Mouse (Mus musculus): ENCODE measurements around the gene Uvrag. TPM values are rescaled to one million over a fixed set of nuclear protein-coding genes. Genes with fewer than 3 reads are reported as not detected.

Gene Uvrag
- polyA plus RNA-seq, 1 experiment from 2014 or later: 18.2 TPM

DNA sequence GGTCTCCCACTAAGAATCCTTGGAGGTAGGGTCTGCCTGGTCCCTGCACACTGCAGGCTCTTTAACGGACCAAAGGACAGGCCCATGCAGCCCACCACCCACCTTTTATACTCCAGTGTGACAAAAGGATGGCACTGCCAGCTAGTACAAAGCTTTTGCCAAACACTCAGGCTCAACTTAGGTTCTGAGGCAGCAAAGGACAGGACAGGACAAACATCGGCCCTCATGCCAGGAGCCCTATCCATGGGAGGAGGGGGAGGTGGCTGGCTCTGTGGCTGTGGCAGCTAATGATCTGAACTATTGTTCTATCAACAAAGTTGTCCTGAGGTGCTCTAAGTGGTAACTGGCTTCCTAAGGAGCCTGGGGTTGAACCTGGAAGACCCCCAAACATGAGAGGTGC, 18.5 kb upstream of the Uvrag start:
- Histone ChIP-seq H3K4me3 (ENCODE audit: low read depth, low read length) (no peak overlapping the region), H3K9ac (ENCODE audit: low read depth, low read length) (no peak overlapping the region), H3K9me3 (ENCODE audit: control insufficient read depth, low read length) (no peaks in the 10 kb centered on the region), H3K4me2 (ENCODE audit: low read depth, low read length) (no peak overlapping the region), H3K36me3 (ENCODE audit: control insufficient read depth, insufficient read depth, low read length) (no peaks in the 10 kb centered on the region), H3K27ac (replicated peaks; ENCODE audit: low read depth, low read length) (no peak overlapping the region), H3K4me1 (ENCODE audit: control insufficient read depth, insufficient read depth, low read length) (peaks cover 11% of the 10 kb centered on the region), H3K27me3 (replicated peaks; ENCODE audit: control insufficient read depth, insufficient read depth, low read length) (no peaks in the 10 kb centered on the region)
- DNase-seq (ENCODE audit: low spot score) (no peak), ATAC-seq (ENCODE audit: low read depth) (no peak)
- 88% methylated on average over 2 of the region's 2 CpGs for WGBS

GRCm38 (mm10) chr7:99158904-99159303, 18.0 kb upstream of the Uvrag start:
- H3K4me3 ChIP-seq (ENCODE audit: low read depth, low read length): no peak overlapping the region
- no peaks in the 10 kb centered on the region for H3K9me3 ChIP-seq (ENCODE audit: control insufficient read depth, low read length)
- H3K4me2 ChIP-seq (ENCODE audit: low read depth, low read length): no peak overlapping the region
- H3K36me3 ChIP-seq (ENCODE audit: control insufficient read depth, insufficient read depth, low read length): no peaks in the 10 kb centered on the region
- WGBS: 75% methylated on average over 5 of the region's 5 CpGs
- DNase-seq (ENCODE audit: low spot score): no peak
- ATAC-seq (ENCODE audit: low read depth): no peak
- no peak overlapping the region for H3K9ac ChIP-seq (ENCODE audit: low read depth, low read length)
- H3K27me3 ChIP-seq (replicated peaks; ENCODE audit: control insufficient read depth, insufficient read depth, low read length): no peaks in the 10 kb centered on the region
- no peak overlapping the region for H3K27ac ChIP-seq (replicated peaks; ENCODE audit: low read depth, low read length)
- peaks cover 12% of the 10 kb centered on the region for H3K4me1 ChIP-seq (ENCODE audit: control insufficient read depth, insufficient read depth, low read length)

- ATAC-seq (ENCODE audit: low read depth): no peak
- no peak for DNase-seq (ENCODE audit: low spot score)
- no peaks in the 10 kb centered on the region for H3K36me3 ChIP-seq (ENCODE audit: control insufficient read depth, insufficient read depth, low read length)
- H3K9me3 ChIP-seq (ENCODE audit: control insufficient read depth, low read length): no peaks in the 10 kb centered on the region
- no peak overlapping the region for H3K4me2 ChIP-seq (ENCODE audit: low read depth, low read length)
- no peaks in the 10 kb centered on the region for H3K27me3 ChIP-seq (replicated peaks; ENCODE audit: control insufficient read depth, insufficient read depth, low read length)
- peaks cover 12% of the 10 kb centered on the region for H3K4me1 ChIP-seq (ENCODE audit: control insufficient read depth, insufficient read depth, low read length)
- H3K4me3 ChIP-seq (ENCODE audit: low read depth, low read length): no peak overlapping the region
- no peak overlapping the region for H3K27ac ChIP-seq (replicated peaks; ENCODE audit: low read depth, low read length)
- H3K9ac ChIP-seq (ENCODE audit: low read depth, low read length): no peak overlapping the region
- WGBS: 85% methylated on average over 8 of the region's 8 CpGs
Measured at GRCm38 (mm10) chr7:99158011-99158410, 17.1 kb upstream of the Uvrag start.

DNA sequence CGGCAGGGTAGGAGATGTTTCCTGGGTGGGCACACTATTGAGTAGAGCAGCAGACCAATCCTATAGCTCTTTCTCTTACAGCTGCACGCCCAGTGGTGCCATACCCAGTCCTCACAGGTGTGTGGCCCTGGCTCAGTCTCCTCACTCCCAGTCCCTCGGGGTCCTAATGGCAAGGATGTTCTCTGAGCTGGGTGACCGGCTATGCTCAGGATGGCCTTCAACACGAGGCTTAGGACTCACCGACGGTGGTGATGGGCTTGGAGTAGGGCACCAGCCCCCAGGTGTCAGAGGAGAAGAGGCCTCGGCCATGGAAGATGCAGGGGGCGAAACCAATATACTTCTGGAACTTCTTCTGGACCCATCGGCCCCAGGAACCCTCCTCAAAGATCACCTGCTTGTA, 15.8 kb upstream of the Uvrag start:
- Histone ChIP-seq H3K9ac (ENCODE audit: low read depth, low read length) (no peak overlapping the region), H3K4me1 (ENCODE audit: control insufficient read depth, insufficient read depth, low read length) (peaks cover 12% of the 10 kb centered on the region), H3K27me3 (replicated peaks; ENCODE audit: control insufficient read depth, insufficient read depth, low read length) (no peaks in the 10 kb centered on the region), H3K9me3 (ENCODE audit: control insufficient read depth, low read length) (no peaks in the 10 kb centered on the region), H3K36me3 (ENCODE audit: control insufficient read depth, insufficient read depth, low read length) (no peaks in the 10 kb centered on the region), H3K4me2 (ENCODE audit: low read depth, low read length) (no peak overlapping the region), H3K27ac (replicated peaks; ENCODE audit: low read depth, low read length) (no peak overlapping the region), H3K4me3 (ENCODE audit: low read depth, low read length) (no peak overlapping the region)
- ATAC-seq (ENCODE audit: low read depth): no peak
- no peak for DNase-seq (ENCODE audit: low spot score)
- whole genome bisulfite sequencing: 80% methylated on average over 10 of the region's 10 CpGs

DNA sequence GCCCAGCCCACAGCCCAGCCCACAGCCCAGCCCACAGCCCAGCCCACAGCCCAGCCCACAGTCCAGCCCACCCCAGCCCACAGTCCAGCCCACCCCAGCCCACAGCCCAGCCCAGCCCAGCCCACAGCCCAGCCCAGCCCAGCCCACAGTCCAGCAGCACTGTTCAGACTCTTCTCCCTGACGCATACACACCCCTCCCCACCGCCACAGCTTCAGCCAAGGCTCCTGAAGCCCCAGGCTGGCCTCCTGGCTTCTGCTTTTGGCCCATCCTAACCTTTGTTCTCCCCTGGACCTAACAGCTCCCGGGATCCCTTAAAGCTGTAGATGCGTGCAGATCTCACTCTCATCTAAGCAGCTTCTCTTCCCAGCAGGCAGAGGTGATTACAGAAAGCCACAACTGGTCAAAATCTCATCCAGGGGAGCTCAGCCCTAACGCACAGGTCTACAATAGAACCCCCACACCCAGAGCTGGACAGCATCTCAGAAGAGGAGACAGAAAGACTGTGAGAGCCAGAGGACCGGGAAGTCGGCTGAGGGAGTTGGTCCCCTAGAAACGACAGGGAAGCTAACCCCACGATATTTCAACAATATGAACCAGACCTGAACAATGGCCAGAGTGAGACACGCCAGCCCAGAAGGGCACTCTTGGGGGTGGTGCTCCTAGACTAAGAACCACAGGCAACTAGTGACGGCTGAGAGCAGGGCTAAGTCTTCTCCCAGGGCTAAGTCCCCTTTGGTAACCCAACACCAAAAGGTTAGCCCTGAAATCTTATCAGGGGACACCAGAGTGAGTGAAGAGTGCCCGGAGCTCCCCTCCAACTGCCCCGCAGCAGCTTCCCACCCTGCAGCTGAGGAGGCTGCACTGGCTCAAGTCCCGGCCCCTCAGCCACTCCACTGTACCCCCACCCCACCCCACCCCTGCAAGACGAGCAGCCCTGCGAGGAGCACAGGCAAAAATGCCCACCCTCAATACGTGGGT, 14.7 kb upstream of the Uvrag start:
- Histone ChIP-seq H3K27me3 (replicated peaks; ENCODE audit: control insufficient read depth, insufficient read depth, low read length) (no peaks in the 10 kb centered on the region), H3K36me3 (ENCODE audit: control insufficient read depth, insufficient read depth, low read length) (no peaks in the 10 kb centered on the region), H3K9me3 (ENCODE audit: control insufficient read depth, low read length) (no peaks in the 10 kb centered on the region), H3K4me3 (ENCODE audit: low read depth, low read length) (peak overlapping the region; percentile 16), H3K4me1 (ENCODE audit: control insufficient read depth, insufficient read depth, low read length) (peaks cover 12% of the 10 kb centered on the region), H3K9ac (ENCODE audit: low read depth, low read length) (peak overlapping the region; percentile 14; the same call in 1 of the 2 replicates), H3K4me2 (ENCODE audit: low read depth, low read length) (peak overlapping the region; percentile 46), H3K27ac (replicated peaks; ENCODE audit: low read depth, low read length) (peak overlapping the region; percentile 30)
- peak; percentile 74 for ATAC-seq (ENCODE audit: low read depth)
- peak; percentile 87 for DNase-seq (ENCODE audit: low spot score)
- WGBS: 14% methylated on average over 17 of the region's 17 CpGs

DNA sequence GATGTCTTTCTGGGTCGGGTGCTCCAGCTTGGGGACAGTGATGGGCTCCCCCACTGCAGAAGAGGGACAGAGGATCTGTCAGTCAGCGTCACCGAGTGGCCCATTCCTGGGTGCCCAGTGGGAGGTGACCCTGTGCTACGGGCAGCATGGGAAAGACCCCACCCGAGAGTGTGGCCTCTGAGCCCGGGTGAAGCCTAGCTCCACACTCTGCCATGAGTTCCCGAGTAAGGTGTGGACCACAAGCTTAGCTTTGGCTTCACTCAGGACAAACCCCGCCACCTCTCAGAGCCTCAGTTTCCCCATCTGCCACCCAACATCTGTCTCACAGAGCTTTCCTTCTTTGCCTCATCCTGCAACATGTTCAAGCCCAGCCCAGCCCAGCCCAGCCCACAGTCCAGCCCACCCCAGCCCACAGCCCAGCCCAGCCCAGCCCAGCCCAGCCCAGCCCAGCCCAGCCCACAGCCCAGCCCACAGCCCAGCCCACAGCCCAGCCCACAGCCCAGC, 13.8 kb upstream of the Uvrag start:
- Histone ChIP-seq H3K27me3 (replicated peaks; ENCODE audit: control insufficient read depth, insufficient read depth, low read length) (no peaks in the 10 kb centered on the region), H3K27ac (replicated peaks; ENCODE audit: low read depth, low read length) (no peak overlapping the region), H3K4me2 (ENCODE audit: low read depth, low read length) (no peak overlapping the region), H3K4me1 (ENCODE audit: control insufficient read depth, insufficient read depth, low read length) (peaks cover 12% of the 10 kb centered on the region), H3K9me3 (ENCODE audit: control insufficient read depth, low read length) (no peaks in the 10 kb centered on the region), H3K4me3 (ENCODE audit: low read depth, low read length) (no peak overlapping the region), H3K36me3 (ENCODE audit: control insufficient read depth, insufficient read depth, low read length) (no peaks in the 10 kb centered on the region), H3K9ac (ENCODE audit: low read depth, low read length) (no peak overlapping the region)
- ATAC-seq (ENCODE audit: low read depth) (0 out of 2 replicates have a peak, but pooled peaks have one; percentile 9), DNase-seq (ENCODE audit: low spot score) (no peak)
- 63% methylated on average over 7 of the region's 8 CpGs for WGBS

DNA sequence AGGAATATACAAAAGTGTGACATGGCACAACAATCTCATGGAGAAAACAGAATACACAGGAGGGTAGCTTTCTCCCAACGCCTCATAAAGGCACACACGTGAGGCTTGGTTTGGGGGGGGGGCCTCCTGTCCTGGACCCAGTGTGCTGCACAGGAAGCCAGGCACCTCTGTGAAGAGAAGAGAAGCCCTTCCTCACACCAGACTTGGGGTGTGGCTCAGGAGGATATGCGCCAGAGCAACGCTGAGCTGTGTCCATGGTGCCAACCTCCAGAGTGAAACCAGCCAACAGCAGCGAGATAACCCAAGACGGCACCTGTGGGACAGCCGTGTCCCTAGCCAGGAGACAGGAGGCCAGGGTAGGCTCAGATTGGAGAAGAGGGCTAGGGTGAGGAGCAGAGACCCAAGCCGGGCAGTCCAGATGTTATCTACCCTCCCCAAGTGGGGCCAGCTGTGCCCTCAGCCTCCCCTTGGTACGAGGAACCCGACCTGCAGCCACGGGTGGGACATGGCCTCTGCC, 12.8 kb upstream of the Uvrag start:
- Histone ChIP-seq H3K36me3 (ENCODE audit: control insufficient read depth, insufficient read depth, low read length) (no peaks in the 10 kb centered on the region), H3K4me2 (ENCODE audit: low read depth, low read length) (no peak overlapping the region), H3K9ac (ENCODE audit: low read depth, low read length) (no peak overlapping the region), H3K9me3 (ENCODE audit: control insufficient read depth, low read length) (no peaks in the 10 kb centered on the region), H3K4me1 (ENCODE audit: control insufficient read depth, insufficient read depth, low read length) (peaks cover 12% of the 10 kb centered on the region), H3K4me3 (ENCODE audit: low read depth, low read length) (no peak overlapping the region), H3K27me3 (replicated peaks; ENCODE audit: control insufficient read depth, insufficient read depth, low read length) (no peaks in the 10 kb centered on the region), H3K27ac (replicated peaks; ENCODE audit: low read depth, low read length) (no peak overlapping the region)
- 82% methylated on average over 10 of the region's 11 CpGs for WGBS
- no peak for ATAC-seq (ENCODE audit: low read depth)
- DNase-seq (ENCODE audit: low spot score): no peak

DNA sequence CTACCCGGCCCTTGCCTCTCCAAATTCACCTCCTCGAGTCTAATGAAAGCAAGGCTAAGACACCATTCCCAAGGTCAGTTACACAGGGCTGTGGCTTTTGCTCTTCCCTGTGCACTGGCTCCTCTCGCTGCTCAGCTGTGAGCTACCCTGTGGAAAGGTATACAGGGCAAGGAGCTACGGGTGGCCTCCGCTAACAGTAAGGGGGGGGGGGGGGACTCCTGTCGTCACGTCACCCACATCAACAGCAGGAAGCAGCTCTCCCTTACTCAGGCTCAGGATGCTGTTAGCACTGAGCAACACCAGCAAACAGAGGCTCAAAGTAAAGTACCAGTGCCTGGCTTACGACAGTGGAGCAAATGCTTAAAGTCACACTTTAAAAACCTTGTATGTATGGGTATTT, 11.8 kb upstream of the Uvrag start:
- DNase-seq (ENCODE audit: low spot score) (no peak), ATAC-seq (ENCODE audit: low read depth) (no peak)
- Histone ChIP-seq H3K4me3 (ENCODE audit: low read depth, low read length) (no peak overlapping the region), H3K9me3 (ENCODE audit: control insufficient read depth, low read length) (no peaks in the 10 kb centered on the region), H3K4me1 (ENCODE audit: control insufficient read depth, insufficient read depth, low read length) (peaks cover 12% of the 10 kb centered on the region), H3K27ac (replicated peaks; ENCODE audit: low read depth, low read length) (no peak overlapping the region), H3K4me2 (ENCODE audit: low read depth, low read length) (no peak overlapping the region), H3K27me3 (replicated peaks; ENCODE audit: control insufficient read depth, insufficient read depth, low read length) (no peaks in the 10 kb centered on the region), H3K36me3 (ENCODE audit: control insufficient read depth, insufficient read depth, low read length) (no peaks in the 10 kb centered on the region), H3K9ac (ENCODE audit: low read depth, low read length) (no peak overlapping the region)
- WGBS: 76% methylated on average over 8 of the region's 8 CpGs
